ENCODE assay signal across 8 mouse cellular contexts in the genomic region with DNA sequence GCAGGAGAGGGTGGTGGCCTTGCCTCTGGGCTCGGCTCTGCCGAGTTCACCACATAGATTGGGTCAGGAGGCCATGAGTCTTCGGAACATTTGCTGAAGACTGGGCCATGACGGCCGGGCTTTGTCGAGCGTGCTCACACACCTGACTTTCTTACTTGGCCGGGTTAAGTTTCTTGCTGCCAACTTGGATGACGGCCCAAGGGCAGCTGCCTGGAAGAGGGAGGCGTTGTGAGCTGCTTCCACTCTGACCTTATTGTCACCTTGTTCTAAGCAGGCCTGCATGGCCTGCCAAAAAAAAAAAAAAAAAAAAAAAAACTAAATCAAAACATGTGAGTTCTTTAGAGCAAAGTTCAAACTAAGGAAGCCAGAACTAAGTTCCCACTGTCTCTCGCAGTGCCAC.
DNase-seq lines count a peak whose midpoint lies in the region; ATAC-seq lines count a peak whose summit lies in the region.
"Had no signal": no experiment of that assay in that cellular context is flagged by ENCODE, and none has a peak within 500 bp of the region (broad histone marks: within the 10 kb centered on the region; RNA-seq: fewer than 3 reads in every experiment).

No protein-coding gene starts in this region.

- H3K27ac ChIP-seq in heart, embryonic 14.5 days (replicated peaks in 1 of 2; ENCODE audit: control insufficient read depth in 1 of 2, insufficient read depth in 1 of 2, low read depth in 2 of 2, low read length in 2 of 2): peak overlapping the region in 1 of 2 experiments; percentile 50; a peak in 1 of 4 replicates
- H3K27ac ChIP-seq in limb, embryonic 13.5 days: no peak overlapping the region
- H3K27ac ChIP-seq: hindbrain, embryonic 15.5 days had no signal

- no peaks in the 10 kb centered on the region for H3K27me3 ChIP-seq in heart, embryonic 14.5 days (ENCODE audit: control insufficient read depth, insufficient read depth, low read length)
- no peaks in the 10 kb centered on the region for H3K27me3 ChIP-seq in limb, embryonic 13.5 days
- H3K27me3 ChIP-seq: hindbrain, embryonic 15.5 days had no signal

- H3K9me3 ChIP-seq in heart, embryonic 14.5 days (ENCODE audit: control insufficient read depth, low read length): no peaks in the 10 kb centered on the region
- no peaks in the 10 kb centered on the region for H3K9me3 ChIP-seq in limb, embryonic 13.5 days
- H3K9me3 ChIP-seq: hindbrain, embryonic 15.5 days had no signal

- H3K9ac ChIP-seq in heart, embryonic 14.5 days (ENCODE audit: low read length): no peak overlapping the region
- H3K9ac ChIP-seq in limb, embryonic 13.5 days: no peak overlapping the region
- H3K9ac ChIP-seq: hindbrain, embryonic 15.5 days had no signal

- H3K4me1 ChIP-seq in heart, embryonic 14.5 days (ENCODE audit: control insufficient read depth in 2 of 2, insufficient read depth in 2 of 2, low read length in 2 of 2): peaks cover 14% of the 10 kb centered on the region in 2 experiments
- peaks cover 14% of the 10 kb centered on the region; the same call in 1 of the 2 replicates for H3K4me1 ChIP-seq in limb, embryonic 13.5 days

- peak; percentile 34 for DNase-seq in 3134 (ENCODE audit: extremely low read depth, insufficient read length, low spot score)
- peak; percentile 73 for DNase-seq in adipocyte (ENCODE audit: low spot score)
- no peak for DNase-seq in yolk sac, embryonic 10.5 days (ENCODE audit: low spot score)
- DNase-seq in retina, postnatal 1 day: no peak
- DNase-seq in layer of hippocampus, postnatal 25 days (ENCODE audit: extremely low spot score in 1 of 2, low spot score in 1 of 2): no peak

- H3K4me3 ChIP-seq in heart, embryonic 14.5 days (ENCODE audit: control insufficient read depth in 1 of 2, insufficient read depth in 1 of 2, low read depth in 1 of 2, low read length in 2 of 2): no peak overlapping the region
- no peak overlapping the region for H3K4me3 ChIP-seq in limb, embryonic 13.5 days
- H3K4me3 ChIP-seq: hindbrain, embryonic 15.5 days had no signal

- no peak overlapping the region for H3K4me2 ChIP-seq in heart, embryonic 14.5 days (ENCODE audit: low read length)
- H3K4me2 ChIP-seq in limb, embryonic 13.5 days (replicated peaks): no peak overlapping the region
- H3K4me2 ChIP-seq: hindbrain, embryonic 15.5 days had no signal

- H3K36me3 ChIP-seq in heart, embryonic 14.5 days (ENCODE audit: control insufficient read depth, insufficient read depth, low read length): no peaks in the 10 kb centered on the region
- H3K36me3 ChIP-seq in limb, embryonic 13.5 days: no peaks in the 10 kb centered on the region
- H3K36me3 ChIP-seq: hindbrain, embryonic 15.5 days had no signal

- 47% methylated on average over 11 of the region's 11 CpGs for WGBS in heart, embryonic 14.5 days
- WGBS in limb, embryonic 13.5 days: 55% methylated on average over 11 of the region's 11 CpGs

- ATAC-seq in heart, embryonic 14.5 days (ENCODE audit: insufficient number of reproducible peaks, insufficient read depth, low FRiP score, low read depth): peak; percentile 63; the same call in 1 of the 2 replicates
- peak; percentile 40; the same call in 1 of the 2 replicates for ATAC-seq in limb, embryonic 13.5 days (ENCODE audit: low FRiP score, low read depth)

Comparison
In these comparisons a context has a peak if more than half of its experiments do, and no peak if none do; other contexts are left out.
1. DNase-seq: peak in 3134 (single experiment) and adipocyte (single experiment); none in yolk sac, embryonic 10.5 days (single experiment), retina, postnatal 1 day (single experiment) and layer of hippocampus, postnatal 25 days (0 of 2).